Mouse (Mus musculus): ENCODE measurements around the gene 1700024G13Rik. TPM values are rescaled to one million over a fixed set of nuclear protein-coding genes. Genes with fewer than 3 reads are reported as not detected.
"Not testable (repeated sequence)": the region's sequence is repeated elsewhere in the genome, so short reads cannot be mapped to it uniquely, and the experiment has no call there.

The 1700024G13Rik gene
- polyA plus RNA-seq, 1 experiment, result not detected

GRCm38 (mm10) chr14:32381066-32381465 lies 7.1 kb downstream of the 1700024G13Rik start:
- Histone ChIP-seq H3K27ac (ENCODE audit: control insufficient read depth, insufficient read depth, low read depth, low read length, poor library complexity) (no peak overlapping the region), H3K4me1 (ENCODE audit: control insufficient read depth, insufficient read depth, low read length) (no peaks in the 10 kb centered on the region), H3K4me3 (replicated peaks; ENCODE audit: control insufficient read depth, low read depth, low read length) (no peak overlapping the region)
- WGBS, result 30% methylated on average over 7 of the region's 7 CpGs
- TF ChIP-seq POLR2A (IDR thresholded peaks at IDR 0.05; ENCODE audit: borderline replicate concordance, control insufficient read depth, low read depth, low read length), result no peak
- TF ChIP-seq CTCF (IDR thresholded peaks at IDR 0.05; ENCODE audit: control insufficient read depth, insufficient read depth, low read length), result no peak

DNA sequence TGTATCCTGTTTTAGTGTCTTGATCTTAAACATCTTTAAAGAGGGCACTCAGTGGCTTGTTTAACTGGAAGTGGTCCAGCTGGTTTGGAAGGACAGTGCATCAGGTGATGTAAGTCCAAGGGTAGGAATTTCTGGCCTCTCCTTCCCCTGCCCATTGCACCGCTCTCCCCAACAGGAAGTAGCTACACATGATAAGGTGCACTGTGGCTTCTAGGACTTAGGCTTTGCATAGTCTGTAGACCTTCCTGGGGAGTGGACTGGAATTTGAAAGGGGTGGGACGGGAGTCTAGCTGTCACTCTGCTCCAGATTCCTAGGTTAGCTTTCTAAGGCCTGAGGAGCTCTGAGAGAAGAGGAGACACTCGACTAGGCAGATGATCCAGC lies 8.1 kb downstream of the 1700024G13Rik start:
- TF ChIP-seq CTCF (IDR thresholded peaks at IDR 0.05; ENCODE audit: control insufficient read depth, insufficient read depth, low read length) (no peak), POLR2A (IDR thresholded peaks at IDR 0.05; ENCODE audit: borderline replicate concordance, control insufficient read depth, low read depth, low read length) (no peak)
- H3K4me1 ChIP-seq (ENCODE audit: control insufficient read depth, insufficient read depth, low read length), result no peaks in the 10 kb centered on the region
- H3K27ac ChIP-seq (ENCODE audit: control insufficient read depth, insufficient read depth, low read depth, low read length, poor library complexity), result no peak overlapping the region
- WGBS, result 31% methylated on average over 3 of the region's 3 CpGs
- H3K4me3 ChIP-seq (replicated peaks; ENCODE audit: control insufficient read depth, low read depth, low read length), result no peak overlapping the region

DNA sequence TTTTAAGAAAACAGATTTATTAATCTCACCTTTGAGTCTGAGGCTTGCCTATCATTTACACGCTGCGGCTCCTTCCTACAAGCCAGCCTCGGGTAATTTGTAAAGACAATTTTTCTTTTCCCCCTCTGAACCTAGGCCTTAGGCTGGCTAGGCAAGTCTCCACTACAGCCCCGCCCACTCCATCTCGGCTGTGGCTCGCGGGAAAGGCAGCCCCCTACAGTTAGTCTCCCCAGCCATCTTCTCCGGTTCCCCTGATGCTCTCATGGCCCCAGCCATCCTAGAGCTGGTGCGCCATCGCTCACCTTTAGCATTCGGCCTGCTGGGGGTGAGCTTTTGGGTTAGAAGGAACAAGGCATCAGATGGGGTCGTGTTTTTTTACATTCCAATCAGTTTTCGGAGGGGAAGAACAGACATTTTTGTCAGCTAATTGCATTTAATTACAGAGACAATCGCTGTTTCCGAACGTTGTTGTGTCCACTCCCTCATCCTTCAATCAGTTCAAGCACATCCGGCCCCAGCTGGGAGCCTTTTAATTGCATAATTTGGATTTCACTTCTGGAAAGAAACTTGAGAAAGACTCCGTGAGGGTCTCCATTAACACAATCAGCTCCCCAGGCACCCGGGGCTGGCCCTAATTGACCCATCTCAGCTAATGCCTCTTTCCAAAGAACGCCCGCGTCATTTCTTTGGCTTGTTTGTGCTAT lies 8.6 kb downstream of the 1700024G13Rik start:
- WGBS, result 25% methylated on average over 22 of the region's 22 CpGs
- TF ChIP-seq CTCF (IDR thresholded peaks at IDR 0.05; ENCODE audit: control insufficient read depth, insufficient read depth, low read length) (no peak), POLR2A (IDR thresholded peaks at IDR 0.05; ENCODE audit: borderline replicate concordance, control insufficient read depth, low read depth, low read length) (no peak)
- Histone ChIP-seq H3K4me1 (ENCODE audit: control insufficient read depth, insufficient read depth, low read length) (no peaks in the 10 kb centered on the region), H3K4me3 (replicated peaks; ENCODE audit: control insufficient read depth, low read depth, low read length) (no peak overlapping the region), H3K27ac (ENCODE audit: control insufficient read depth, insufficient read depth, low read depth, low read length, poor library complexity) (no peak overlapping the region)

- 89% methylated on average over 2 of the region's 2 CpGs for WGBS
- Histone ChIP-seq H3K4me1 (ENCODE audit: control insufficient read depth, insufficient read depth, low read length) (no peaks in the 10 kb centered on the region; the same call in 1 of the 2 replicates), H3K27ac (ENCODE audit: control insufficient read depth, insufficient read depth, low read depth, low read length, poor library complexity) (no peak overlapping the region), H3K4me3 (replicated peaks; ENCODE audit: control insufficient read depth, low read depth, low read length) (no peak overlapping the region)
- TF ChIP-seq POLR2A (IDR thresholded peaks at IDR 0.05; ENCODE audit: borderline replicate concordance, control insufficient read depth, low read depth, low read length), result no peak
These were observed 15.7 kb downstream of the 1700024G13Rik start for GRCm38 (mm10) chr14:32372510-32372909.

- TF ChIP-seq POLR2A (IDR thresholded peaks at IDR 0.05; ENCODE audit: borderline replicate concordance, control insufficient read depth, low read depth, low read length) (no peak), CTCF (IDR thresholded peaks at IDR 0.05; ENCODE audit: control insufficient read depth, insufficient read depth, low read length) (no peak)
- H3K4me3 ChIP-seq (replicated peaks; ENCODE audit: control insufficient read depth, low read depth, low read length), result no peak overlapping the region
- no peaks in the 10 kb centered on the region; the same call in 1 of the 2 replicates for H3K4me1 ChIP-seq (ENCODE audit: control insufficient read depth, insufficient read depth, low read length)
- 66% methylated on average over 7 of the region's 7 CpGs for WGBS
- no peak overlapping the region for H3K27ac ChIP-seq (ENCODE audit: control insufficient read depth, insufficient read depth, low read depth, low read length, poor library complexity)
These were observed 18.4 kb downstream of the 1700024G13Rik start for GRCm38 (mm10) chr14:32369756-32370155.

- H3K27ac ChIP-seq (ENCODE audit: control insufficient read depth, insufficient read depth, low read depth, low read length, poor library complexity), result no peak overlapping the region
- H3K4me3 ChIP-seq (replicated peaks; ENCODE audit: control insufficient read depth, low read depth, low read length), result no peak overlapping the region
- WGBS, result 59% methylated on average over 7 of the region's 7 CpGs
- H3K4me1 ChIP-seq (ENCODE audit: control insufficient read depth, insufficient read depth, low read length), result no peaks in the 10 kb centered on the region
- TF ChIP-seq CTCF (IDR thresholded peaks at IDR 0.05; ENCODE audit: control insufficient read depth, insufficient read depth, low read length) (no peak), POLR2A (IDR thresholded peaks at IDR 0.05; ENCODE audit: borderline replicate concordance, control insufficient read depth, low read depth, low read length) (no peak)
These were observed 23.8 kb downstream of the 1700024G13Rik start for GRCm38 (mm10) chr14:32364359-32364758.

DNA sequence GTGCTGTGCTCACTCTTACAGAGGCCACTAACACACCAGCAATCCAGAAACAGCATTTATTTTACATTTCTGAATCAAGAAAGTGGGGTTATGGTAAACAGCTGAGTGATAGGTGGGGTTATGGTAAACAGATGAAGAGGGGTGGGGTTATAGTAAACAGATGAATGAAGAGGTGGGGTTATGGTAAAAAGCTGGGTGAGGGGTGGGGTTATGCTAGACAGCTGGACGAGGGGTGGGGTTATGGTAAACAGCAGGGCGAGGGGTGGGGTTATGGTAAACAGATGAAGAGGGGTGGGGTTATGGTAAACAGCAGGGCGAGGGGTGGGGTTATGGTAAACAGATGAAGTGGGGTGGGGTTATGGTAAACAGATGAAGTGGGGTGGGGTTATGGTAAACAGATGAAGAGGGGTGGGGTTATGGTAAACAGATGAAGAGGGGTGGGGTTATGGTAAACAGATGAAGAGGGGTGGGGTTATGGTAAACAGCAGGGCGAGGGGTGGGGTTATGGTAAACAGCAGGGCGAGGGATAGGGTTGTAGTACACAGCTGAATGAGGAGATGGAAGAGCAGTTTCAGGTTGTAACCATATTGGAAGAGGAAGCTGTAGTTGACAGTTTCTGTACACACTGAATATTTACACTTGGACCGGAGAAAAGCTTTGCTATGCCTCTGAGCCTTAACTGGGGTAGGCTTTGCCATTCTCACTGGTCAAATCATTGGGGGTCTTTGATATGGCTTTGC lies 36.8 kb downstream of the 1700024G13Rik start:
- not testable (repeated sequence) for H3K27ac ChIP-seq (ENCODE audit: control insufficient read depth, insufficient read depth, low read depth, low read length, poor library complexity); H3K4me1 ChIP-seq (ENCODE audit: control insufficient read depth, insufficient read depth, low read length); H3K4me3 ChIP-seq (replicated peaks; ENCODE audit: control insufficient read depth, low read depth, low read length)
- 38% methylated on average over 6 of the region's 6 CpGs for WGBS

GRCm38 (mm10) chr14:32347307-32347706 lies 40.9 kb downstream of the 1700024G13Rik start:
- Histone ChIP-seq H3K4me1 (ENCODE audit: control insufficient read depth, insufficient read depth, low read length) (no peaks in the 10 kb centered on the region; the same call in 1 of the 2 replicates), H3K4me3 (replicated peaks; ENCODE audit: control insufficient read depth, low read depth, low read length) (no peak overlapping the region), H3K27ac (ENCODE audit: control insufficient read depth, insufficient read depth, low read depth, low read length, poor library complexity) (no peak overlapping the region)
- WGBS, result 84% methylated on average over 9 of the region's 9 CpGs
- TF ChIP-seq POLR2A (IDR thresholded peaks at IDR 0.05; ENCODE audit: borderline replicate concordance, control insufficient read depth, low read depth, low read length), result no peak
- no peak for TF ChIP-seq CTCF (IDR thresholded peaks at IDR 0.05; ENCODE audit: control insufficient read depth, insufficient read depth, low read length)
